Mouse (Mus musculus) thymus, postnatal 14 days (tissue): ENCODE measurements around the gene Atad3a.
"Not testable (repeated sequence)": the region's sequence is repeated elsewhere in the genome, so short reads cannot be mapped to it uniquely, and the experiment has no call there.

ENCODE experiments used
- DNase-seq: peaks from one replicate; pipeline ENCODE4 v3.0.0; 2021

Atad3a gene

DNA sequence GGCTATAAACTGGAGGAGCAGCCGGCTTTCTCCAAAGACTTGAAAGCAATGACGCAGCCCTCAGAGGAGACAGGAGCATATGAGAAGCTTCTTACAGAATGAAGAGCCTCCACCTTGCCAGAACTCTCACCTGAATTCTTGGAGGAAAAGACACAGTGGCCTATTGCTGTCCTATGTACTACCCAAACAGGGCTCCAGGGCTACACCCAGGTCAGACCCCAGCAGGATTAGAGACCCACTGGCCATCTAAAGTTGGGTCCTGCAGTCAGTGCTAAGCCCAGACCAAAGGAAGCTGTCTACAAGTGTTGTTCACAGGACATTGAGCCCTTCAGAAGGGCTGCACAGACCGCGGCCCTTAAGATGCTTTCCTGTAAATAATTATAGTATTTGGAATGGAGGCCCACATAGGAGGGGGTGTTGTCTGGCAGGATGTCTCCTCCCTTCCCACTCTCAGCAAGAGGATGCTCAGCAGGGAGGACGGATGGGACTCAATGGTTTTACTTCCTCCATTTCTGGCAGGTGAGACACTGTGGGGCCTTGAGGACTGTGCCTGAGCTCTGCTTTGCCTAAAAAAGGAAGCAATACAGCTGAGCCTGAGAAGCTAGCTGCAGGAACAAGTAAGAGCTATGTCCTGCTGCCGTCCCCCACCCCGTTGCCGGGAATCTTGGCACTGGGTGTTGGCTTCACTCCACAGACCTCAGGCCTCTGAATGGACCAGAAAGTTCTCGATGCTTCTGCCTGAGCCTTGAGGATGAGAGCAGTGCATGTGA, 14.3 kb upstream of the Atad3a start:
- no peak for DNase-seq

DNA sequence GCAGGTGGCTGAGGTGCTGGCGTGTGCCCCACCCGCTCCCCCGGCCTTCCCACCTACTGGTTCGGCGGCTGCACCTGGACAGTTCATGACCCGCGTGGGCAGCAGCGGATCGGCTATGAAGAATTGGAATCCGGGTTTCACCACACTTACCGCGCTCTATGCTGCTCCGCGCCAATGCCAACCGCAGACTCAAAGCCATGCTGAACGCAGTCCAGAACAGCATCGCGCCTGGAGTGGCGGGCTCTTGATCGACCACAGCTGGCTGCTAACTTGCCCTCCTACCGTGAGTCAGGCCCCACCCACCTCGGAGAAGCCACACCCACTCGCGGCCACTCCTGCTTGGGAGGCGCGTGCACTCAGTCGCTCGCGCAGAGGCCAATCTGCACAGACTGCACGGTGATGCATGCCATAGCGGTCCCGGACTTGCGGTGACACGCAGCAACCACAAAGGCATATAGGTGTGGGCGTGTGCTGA, 13.4 kb upstream of the Atad3a start, which contains the start of gene Vwa1:
Gene Vwa1, minus strand, starts transcription at position 419 of the 475 bp plus-strand sequence.
- DNase-seq: peak; percentile 91

DNA sequence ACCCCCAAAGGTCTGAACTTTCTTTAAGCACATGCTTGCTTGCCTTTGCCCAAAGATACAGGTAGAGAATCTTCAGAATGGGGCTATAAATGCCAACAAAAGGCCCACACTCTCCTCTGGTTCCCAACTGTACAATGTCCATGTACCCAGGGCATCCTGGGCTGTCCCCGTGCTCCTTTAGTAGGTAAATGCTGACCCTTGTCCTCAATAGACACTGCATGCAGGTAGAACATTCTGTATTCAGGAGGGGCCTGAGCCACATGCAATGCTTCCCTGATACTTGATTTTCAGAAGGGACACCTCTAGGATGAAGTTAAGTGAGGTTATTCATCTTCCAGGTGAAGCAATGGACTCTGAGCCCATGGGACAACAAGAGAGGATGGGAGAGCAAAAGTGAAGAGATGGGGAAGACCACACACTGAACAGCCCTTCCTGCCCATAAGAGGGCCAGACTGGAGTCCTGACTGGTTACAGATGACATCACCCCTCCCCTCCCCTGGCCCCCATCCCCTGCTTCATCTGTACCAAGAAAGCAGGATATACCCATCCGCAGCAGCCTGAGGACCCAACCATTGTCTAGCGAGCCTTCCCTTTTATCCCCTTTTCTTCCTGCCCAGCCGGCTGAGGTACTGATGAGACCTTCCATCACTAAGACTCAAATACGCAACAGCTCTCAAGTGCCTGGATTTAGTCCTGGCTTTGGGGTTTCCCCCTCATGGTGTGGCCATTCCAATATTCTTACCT, 12.6 kb upstream of the Atad3a start:
- DNase-seq: no peak

DNA sequence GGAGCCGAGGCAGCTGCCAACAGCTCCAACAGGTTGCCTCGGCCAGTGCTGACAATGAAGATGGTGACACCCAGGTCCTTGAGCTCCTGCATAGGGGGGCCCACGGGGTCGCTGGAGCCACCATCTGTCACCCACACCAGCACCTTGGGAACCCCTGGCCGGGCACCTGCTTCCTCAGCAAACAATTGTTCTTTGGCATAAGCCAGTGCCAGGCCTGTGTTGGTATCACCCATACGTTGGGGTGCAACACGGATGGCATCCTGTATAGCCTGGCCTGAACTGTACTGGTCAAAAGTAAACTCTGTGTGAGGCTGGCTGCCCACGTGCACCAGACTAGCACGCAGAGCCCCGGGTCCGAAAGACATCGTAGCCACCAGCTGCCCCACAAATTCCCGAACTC, 11.9 kb upstream of the Atad3a start:
- DNase-seq: no peak

DNA sequence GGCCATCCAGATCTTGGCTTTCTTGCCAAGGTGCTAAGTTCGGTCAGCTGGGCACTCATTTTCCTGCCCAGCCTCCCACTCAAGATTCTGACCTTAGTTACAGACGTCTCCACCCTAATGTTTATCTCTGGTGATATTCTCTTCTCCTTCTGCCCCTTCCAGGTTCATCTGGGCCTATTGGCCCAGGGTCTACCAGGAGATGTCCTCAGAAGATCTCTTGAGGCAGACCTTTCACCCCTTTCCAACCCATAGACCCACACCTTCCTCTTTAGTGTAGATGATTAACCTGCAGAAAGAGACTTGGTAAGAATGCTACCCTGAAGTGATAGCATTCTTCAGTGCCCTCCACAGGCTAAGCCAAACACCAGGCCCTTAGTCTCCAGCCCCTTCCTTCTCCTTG, 10.8 kb upstream of the Atad3a start:
- DNase-seq: no peak

DNA sequence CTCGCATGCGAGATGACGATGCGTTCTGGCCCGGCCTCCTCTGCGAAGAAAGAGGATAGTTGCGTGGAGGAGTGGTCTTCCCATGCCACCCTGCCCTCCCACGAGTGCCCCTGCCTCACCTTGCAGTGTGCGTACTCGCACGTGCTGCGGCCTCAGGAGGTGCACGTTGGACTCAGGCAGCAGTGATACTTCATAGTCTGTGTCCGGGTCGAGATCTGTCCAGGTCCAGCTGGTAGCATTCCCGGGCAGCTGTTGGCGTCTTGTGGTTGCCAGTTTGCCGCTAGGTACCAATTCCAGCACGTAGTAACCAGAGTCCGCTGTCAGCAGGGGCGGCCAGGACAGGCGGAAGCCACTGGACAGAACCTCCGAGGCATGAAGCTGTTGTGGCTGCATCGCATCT, 9.7 kb upstream of the Atad3a start:
- no peak for DNase-seq

DNA sequence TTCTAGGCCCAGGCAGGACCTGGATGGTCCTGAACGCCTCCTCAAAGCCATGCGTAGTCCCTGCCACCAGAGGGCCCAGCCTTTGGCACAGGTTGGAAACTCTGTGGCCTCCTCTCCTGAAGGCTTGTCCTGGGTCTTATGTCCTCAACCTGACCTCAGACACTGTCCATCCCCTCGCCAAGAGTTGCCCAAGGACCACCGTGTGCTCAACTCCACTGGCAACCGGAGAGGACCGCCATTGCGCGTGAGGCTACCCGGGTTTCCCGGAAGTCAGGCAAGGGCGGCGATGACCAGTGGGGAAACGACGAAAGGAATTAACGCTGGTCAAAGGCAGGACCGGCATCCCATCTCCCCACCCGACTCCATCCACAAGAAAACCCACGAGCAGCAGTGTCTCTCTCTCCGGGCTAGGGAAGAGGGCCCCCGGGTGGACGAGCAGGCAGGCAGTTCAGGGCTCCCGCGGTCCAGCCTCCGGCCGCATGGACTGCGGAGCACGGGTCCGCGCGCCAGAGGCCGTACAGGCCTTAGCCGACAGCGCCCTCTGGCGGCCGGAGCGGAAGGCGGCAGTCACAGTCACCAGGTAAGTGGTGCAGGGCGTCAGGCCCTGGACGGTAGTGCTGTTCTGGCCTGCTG, 9.1 kb upstream of the Atad3a start:
- DNase-seq: peak; percentile 85

DNA sequence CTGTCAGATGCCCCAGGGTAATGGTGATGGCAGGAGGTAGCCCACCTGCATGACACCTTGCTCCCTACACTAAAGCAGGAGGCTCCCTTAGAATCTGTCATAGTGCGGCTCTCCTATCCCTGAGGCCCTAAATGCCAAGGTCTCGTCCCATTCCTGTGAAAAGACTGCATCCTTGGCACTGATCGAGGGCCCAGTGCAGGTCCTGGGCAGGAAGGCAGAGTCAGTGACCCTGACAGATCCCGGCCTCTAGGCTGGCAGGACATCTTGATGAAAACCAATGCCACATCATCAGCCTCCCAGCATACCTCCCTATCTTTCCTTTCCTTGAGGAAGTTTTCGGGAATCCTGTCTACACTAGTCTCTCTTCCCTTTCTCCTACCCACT, 8.6 kb upstream of the Atad3a start:
- no peak for DNase-seq

DNA sequence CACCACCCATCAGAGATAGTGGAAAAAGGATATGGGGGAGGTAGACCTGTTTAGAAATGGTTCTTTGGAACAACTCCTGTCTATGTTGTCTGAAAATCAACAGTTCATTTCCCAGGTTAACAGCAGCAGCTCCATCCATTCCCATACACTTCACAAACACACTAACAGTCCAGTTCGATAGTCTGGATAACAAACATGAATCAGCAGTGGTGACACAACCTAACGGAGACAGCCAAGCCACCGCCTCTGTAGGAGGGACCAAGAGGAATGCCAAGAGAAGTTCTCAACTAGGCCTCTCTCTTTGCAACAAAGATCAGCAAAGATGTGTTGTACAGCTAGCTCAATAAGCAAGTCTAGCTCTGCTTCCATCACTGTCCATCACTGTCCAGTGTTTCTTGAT, 1.5 kb upstream of the Atad3a start:
- DNase-seq: no peak

DNA sequence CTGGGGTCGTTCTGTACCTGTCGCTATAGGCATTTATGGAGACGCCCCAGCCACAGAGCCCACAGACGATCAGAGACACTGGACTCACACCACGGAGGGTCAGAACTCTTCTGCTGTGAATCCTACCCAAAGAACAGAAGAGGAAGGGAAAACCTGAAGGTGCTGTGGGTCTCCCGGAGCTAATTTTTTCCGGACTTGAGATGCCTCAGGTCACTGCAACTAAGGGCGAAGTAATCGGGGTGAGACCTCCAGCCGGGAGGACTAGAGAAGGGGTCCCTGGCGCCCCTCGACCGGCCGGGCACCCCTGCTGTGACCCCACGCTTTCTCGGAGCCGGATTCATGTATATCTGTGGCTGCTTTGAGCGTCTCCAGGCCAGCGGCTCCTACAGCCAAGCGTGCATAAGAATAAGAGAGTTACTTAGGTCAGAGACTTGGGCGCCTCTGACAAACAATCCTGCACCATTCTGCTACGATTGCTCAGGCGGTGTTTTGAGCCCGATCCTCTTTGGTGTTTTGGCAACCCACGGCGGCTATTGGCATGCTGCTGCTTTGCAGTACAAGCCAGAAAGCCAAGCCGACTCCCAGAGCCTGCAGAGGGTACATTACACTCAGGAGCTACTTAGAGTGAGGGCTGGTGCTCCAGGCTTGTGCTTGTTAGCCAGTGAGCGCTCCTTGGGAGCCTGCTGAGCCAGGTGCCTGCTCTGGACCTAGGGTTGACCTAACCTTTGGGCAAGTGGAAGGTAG, 635 bp upstream of the Atad3a start:
- DNase-seq: peak; percentile 18

DNA sequence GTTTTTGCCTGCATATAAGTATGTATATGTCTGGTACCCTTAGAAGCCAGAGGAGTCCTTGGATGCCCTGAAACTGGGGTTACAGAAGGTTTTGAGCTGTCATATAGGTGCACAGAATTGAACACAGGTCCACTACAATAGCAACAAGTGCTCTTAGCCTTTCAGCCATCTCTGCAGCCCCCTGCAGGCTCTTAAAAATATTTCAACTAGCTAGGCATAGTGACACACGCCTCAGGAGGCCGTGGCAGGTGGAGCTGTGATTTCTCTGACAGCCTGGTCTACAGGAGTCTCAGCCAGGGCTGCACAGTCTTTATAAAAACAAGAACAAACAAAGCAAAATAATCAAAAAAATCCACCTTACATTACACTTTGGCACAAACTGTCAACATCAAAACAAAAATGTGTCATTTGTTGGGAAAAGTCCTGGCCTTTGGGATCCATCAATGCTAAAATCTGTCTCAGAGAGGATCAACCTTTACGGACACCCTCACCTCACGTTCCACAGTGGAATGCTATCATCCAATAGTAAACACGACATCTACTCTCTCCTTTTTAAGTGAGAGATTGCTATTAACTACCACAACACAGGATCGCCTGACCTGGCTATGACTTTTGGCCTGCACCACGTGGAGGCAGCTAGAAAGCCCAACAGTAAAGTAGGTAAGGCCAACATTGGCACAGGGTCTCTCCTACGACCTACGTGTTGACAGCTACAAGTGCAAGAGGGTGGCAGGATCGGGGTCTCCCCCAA, 856 bp downstream of the Atad3a start:
- DNase-seq: peak; percentile 56

DNA sequence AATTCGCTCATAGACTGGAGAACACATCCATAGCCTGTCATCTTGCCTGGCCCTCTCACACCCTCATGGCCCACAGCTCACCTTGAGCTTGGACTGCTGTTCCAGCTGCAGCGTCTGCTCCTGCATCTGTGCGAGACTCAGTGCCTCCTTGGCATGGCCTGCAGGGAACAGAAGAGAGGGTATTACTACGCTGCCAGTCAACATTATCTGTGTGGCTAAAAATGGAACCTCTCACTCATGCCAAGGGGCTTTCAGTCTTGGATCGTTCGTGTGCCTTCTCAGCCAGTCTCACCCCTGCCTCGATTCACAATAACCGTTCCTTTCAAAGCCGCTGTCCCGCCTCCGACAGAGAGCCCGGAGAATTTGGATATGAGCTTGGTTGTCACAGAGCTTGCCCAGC, 3.9 kb downstream of the Atad3a start:
- DNase-seq: no peak

DNA sequence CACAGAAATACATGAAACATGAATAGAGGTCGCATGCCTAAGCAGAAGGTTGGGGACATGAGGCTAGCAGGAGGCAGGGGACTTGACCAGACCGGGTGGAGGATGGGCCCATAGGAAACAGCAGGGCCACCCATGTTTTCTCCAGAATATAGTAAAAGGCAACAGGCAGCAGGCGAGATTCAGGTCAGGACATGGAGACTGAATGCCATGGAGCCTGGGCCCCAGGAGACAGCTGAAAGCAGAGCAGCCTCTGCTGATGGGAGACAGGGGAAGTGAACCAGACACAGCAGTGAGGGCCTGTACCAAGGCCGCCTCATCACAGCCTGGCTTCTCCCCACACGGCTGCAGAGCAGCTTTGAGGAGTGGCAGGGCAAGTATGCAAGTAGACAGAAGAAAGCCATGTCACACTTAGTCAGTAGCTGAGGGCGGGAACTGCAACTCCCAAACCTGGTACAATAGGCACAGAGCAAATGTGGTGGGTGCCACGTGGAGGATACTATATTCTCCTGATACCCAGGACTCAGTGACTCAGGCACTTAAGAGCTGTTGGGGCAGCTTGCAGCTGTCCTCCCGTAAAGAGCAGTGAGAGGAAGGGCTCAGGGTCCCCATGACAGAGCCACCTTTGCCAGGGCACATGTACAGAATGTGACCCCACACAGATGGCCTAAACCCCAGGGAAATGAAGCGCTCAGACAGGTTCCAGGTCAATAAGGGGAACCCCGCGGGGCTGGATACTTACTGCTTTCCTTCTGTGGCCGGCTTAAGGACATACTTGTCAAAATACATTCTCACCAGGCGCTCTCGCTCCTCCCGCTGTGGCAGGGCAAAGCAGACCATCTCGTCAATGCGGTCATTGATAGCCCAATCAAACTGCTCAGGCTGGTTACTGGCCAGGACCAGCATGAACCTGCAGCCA, 14.1 kb downstream of the Atad3a start:
- DNase-seq: no peak

DNA sequence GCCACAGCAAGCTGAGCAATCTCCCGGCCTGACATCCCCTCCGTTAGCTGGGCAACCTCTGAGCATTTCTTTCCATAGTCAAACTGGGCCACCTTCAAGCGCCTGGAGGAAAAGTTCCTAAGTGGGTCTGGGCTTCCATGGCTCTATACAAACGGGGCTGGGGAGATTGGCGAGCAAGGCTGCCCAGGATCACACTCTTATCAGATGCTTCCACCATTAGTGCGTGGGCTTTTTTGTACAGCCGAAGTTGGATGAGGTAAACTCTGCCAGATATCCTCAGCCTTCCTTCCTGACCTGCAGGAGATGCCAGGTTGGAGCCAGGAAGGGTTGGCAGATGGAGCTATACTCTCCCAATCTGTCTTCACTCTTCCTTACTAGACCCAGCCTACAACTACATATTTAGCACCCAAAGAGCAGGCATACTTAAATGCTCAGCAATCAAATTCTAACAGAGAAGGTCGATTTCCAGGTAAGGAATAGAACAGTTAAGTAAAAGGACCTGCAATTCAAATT, 14.8 kb downstream of the Atad3a start:
- no peak for DNase-seq

DNA sequence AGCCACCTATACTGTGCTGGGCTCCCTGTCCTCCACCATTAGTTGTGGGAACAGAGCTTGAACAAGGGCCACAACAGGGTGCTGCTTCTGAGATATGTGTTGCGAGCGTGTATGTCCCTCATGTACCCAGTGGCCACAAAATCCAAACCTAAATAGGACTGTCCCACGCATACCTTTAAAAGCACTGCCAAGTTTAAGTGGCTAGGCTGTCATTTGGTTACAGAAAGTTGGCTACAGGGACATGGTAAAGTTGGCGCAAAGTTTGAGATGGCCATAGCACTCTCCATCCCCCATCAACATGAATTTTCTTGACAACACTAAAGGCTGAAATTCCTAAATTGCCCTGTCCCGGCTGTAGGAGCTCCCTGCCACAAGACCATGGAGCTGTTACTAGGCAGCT, 15.8 kb downstream of the Atad3a start:
- DNase-seq: no peak

DNA sequence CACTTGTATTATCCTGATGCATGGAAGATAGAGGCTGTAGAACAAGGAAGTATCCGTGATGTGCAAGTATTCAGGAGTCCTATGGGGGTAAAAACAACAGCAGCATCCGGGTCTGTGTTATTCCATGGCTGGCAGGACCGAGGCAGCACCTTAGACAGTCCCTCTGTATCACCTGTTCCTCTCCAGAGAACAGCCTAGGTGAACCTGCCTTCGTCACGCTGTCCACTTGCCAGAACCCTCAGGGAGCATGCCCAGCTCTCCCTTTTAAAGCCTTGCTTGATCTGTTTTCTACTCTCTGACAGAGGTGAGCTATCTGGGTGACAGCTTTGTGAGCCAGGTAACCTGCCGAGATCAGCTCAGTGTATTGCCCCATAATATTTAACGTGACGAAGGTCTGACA, 16.4 kb downstream of the Atad3a start:
- no peak for DNase-seq

DNA sequence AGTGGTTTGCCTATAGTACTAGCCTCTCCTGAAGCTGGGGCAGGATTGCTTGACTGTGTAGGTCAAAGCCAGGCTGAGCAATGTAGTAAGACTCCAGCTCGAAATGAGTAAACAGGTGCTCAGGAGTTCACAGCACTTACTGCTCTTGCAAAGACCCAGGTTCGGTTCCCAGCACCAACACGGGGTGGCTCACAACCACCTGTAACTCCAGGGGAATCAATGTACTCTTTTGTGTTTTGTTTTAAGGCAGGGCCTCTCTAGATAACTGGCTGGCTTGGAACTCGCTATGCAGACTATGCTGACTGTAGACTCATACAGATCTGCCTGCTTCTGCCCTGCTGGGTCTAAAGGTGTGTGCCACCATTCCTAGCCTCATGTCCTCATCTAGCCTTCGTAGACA, 18.2 kb downstream of the Atad3a start:
- DNase-seq: no peak

DNA sequence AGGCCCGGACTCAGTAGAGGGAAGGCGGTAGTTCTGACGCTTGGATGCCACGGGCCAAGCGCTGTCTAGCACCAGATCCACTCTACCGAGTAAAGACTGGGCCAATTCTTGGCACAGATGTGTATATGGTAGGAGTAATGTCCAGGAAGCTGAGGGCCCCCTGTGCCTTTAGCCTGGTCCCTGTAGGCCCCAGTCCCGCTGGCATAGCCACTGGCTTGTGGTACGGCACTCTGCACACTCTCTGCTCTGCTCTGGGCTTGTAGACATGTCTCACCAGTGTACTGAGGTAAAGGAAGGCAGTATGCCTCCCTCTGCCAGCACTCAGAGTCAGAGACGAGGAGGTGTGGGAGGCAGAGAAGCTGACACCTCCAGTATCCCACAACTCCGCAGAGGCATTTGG, 20.2 kb downstream of the Atad3a start:
- not testable (repeated sequence) for DNase-seq

DNA sequence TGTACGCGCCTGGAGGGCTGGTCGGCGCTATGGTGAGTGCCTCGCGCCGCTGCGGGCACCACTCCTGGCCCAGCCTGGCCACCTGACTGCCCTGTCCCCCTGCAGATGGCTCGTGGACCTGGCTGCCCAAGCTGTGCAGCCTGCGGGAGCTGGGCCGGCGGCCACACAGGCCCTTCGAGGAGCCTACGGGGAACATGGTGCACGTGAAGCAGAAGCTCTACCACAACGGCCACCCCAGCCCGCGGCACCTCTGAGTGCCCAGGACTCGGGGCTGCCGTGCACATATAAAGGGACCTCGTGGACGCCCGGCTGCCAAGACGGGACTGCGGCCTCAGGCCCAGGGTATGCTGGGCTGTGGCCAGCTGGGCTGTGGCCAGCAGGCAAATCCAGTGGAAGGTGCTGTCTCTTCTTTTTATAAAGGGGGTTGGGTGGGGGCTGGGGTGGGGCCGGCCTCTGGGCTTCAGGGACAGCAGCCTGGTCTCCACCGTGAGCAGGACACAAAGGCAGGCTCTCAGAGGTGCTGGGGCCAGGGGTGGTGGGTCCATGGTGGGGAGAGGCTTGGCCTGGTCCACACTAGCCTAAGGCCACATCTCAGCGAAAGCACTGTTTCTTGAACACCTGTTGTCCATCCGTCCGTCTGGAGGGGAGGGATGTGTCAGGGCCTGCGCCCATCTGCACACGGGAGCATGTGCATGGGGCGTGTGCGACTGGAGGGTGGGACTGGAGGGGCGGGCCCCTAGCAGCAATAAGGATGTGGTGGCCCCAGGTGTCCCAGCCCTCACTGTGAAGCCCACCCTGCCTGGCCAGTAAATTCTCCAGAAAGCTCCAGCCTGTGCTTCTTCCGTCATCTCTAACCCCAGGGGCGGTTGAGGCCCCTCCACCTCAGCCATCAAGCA, 20.9 kb downstream of the Atad3a start:
- no peak for DNase-seq

DNA sequence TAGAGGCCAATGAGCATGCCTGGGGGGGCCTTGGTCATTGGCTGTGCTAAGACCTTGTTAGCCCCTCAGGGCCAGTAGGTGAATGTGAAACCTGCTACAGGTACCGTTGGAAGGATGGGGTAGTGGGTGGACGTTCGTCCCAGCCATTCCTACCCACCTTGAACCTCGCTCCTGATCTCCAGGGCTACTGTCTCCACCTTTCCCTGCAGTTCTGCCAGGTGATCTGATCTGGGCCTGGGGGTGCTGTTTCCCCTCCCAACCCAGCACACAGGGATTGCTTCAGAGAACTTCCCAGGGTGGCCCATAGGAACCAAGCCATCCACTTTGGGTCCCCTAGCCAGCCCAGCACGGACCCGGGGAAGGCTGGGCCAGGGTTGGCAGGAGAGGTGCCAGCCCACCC, 21.7 kb downstream of the Atad3a start:
- no peak for DNase-seq
